Mouse (Mus musculus) left cerebral cortex, postnatal 36 days (tissue): ENCODE results near the gene Klhl9. TPM values are rescaled to one million over a fixed set of nuclear protein-coding genes. Genes with fewer than 3 reads are reported as not detected.
"Not testable (repeated sequence)": the region's sequence is repeated elsewhere in the genome, so short reads cannot be mapped to it uniquely, and the experiment has no call there.

Experiments
- DNase-seq, 2 experiments: peaks; one replicate each; pipeline ENCODE4 v3.0.0; 2021 to 2022; ENCODE audit warnings: low spot score in 2 of 2, mixed read lengths in 1 of 2
- intact Hi-C: fragments of 180-260 bp; cut with DNase I; formaldehyde crosslinking; loops from one replicate; pipeline ENCODE4 v1.15.1; 2025
- total RNA-seq, 2 experiments: library from RNA; stranded (reverse); gene quantifications; 2 replicates each; pipeline ENCODE4 v1.2.3; 2021

Klhl9 gene
- total RNA-seq = 100 to 1,000 TPM in 1 of 2 experiments, 10 to 100 TPM in 1; 92.7 to 101 TPM

GRCm38 (mm10) chr4:88721791-88722721 is at the start of gene Klhl9, which contains the start of gene Gm26566:
Gene Klhl9, minus strand, starts transcription at chr4:88722465.
Gene Gm26566, plus strand, starts transcription at chr4:88721805.
- peak; percentile 90 to 92 for DNase-seq
- intact Hi-C loops = no loop called here

- intact Hi-C loops = not testable (repeated sequence)
These were observed 41.2 kb upstream of the Klhl9 start for GRCm38 (mm10) chr4:88763384-88764018.

GRCm38 (mm10) chr4:88762341-88762740 is 40.1 kb upstream of the Klhl9 start:
- intact Hi-C loops, DNase-seq: not testable (repeated sequence)

More at GRCm38 (mm10) chr4:88763384-88764018, 41.2 kb upstream of the Klhl9 start:
- not testable (repeated sequence) for DNase-seq

GRCm38 (mm10) chr4:88761776-88762175 is 39.5 kb upstream of the Klhl9 start:
- DNase-seq = peak; percentile 62 to 68
- intact Hi-C loops = not testable (repeated sequence)

- intact Hi-C loops = not testable (repeated sequence)
- peak; percentile 50 to 52 for DNase-seq
These were observed 38.2 kb upstream of the Klhl9 start for GRCm38 (mm10) chr4:88760431-88760830.

GRCm38 (mm10) chr4:88759610-88760268 is 37.5 kb upstream of the Klhl9 start, which contains the start of gene Gm13283:
Gene Gm13283, plus strand, starts transcription at chr4:88760119.
- peak in 1 of 2 experiments; percentile 21 for DNase-seq
- intact Hi-C loops = not testable (repeated sequence)

- intact Hi-C loops, DNase-seq: not testable (repeated sequence)
These were observed 36.5 kb upstream of the Klhl9 start for GRCm38 (mm10) chr4:88758751-88759150.

- DNase-seq = peak; percentile 88 to 90
- intact Hi-C loops = not testable (repeated sequence)
These were observed 35.4 kb upstream of the Klhl9 start for GRCm38 (mm10) chr4:88757628-88758031.

GRCm38 (mm10) chr4:88756581-88757513 is 34.6 kb upstream of the Klhl9 start:
- DNase-seq, intact Hi-C loops: not testable (repeated sequence)

- intact Hi-C loops = not testable (repeated sequence)
These were observed 32.6 kb upstream of the Klhl9 start, which contains the start of gene Gm13271 for GRCm38 (mm10) chr4:88754818-88755340. Gene Gm13271, plus strand, starts transcription at chr4:88754868.

GRCm38 (mm10) chr4:88749926-88750325 is 27.7 kb upstream of the Klhl9 start:
- intact Hi-C loops = loop anchor here (10.0 kb wide), 1 partner anchor 55 kb away; the partner anchor contains the start of gene Ifnab

More at GRCm38 (mm10) chr4:88754818-88755340, 32.6 kb upstream of the Klhl9 start, which contains the start of gene Gm13271:
- DNase-seq = peak; percentile 64 to 65

GRCm38 (mm10) chr4:88744207-88744606 is 21.9 kb upstream of the Klhl9 start:
- DNase-seq = no peak
- intact Hi-C loops = loop anchor here (10.0 kb wide), 1 partner anchor 49 kb away; the partner anchor contains the start of gene Ifnab

More at GRCm38 (mm10) chr4:88749926-88750325, 27.7 kb upstream of the Klhl9 start:
- no peak for DNase-seq

GRCm38 (mm10) chr4:88742771-88743371 is 20.6 kb upstream of the Klhl9 start:
- no peak for DNase-seq
- intact Hi-C loops = loop anchor here (10.0 kb wide), 1 partner anchor 48 kb away; the partner anchor contains the start of gene Ifnab

- intact Hi-C loops = loop anchor here (10.0 kb wide), 1 partner anchor 47 kb away; the partner anchor contains the start of gene Ifnab
- no peak for DNase-seq
These were observed 19.2 kb upstream of the Klhl9 start for GRCm38 (mm10) chr4:88741426-88741825.

GRCm38 (mm10) chr4:88739036-88739435 is 16.8 kb upstream of the Klhl9 start:
- no peak for DNase-seq
- intact Hi-C loops = no loop called here

GRCm38 (mm10) chr4:88738480-88738879 is 16.2 kb upstream of the Klhl9 start:
- intact Hi-C loops = no loop called here
- no peak for DNase-seq

GRCm38 (mm10) chr4:88727324-88727723 is 5.1 kb upstream of the Klhl9 start:
- no peak for DNase-seq
- intact Hi-C loops = no loop called here
